Mouse (Mus musculus) brain, adult 10 weeks (tissue): ENCODE results near the gene Prr22. TPM values are rescaled to one million over a fixed set of nuclear protein-coding genes. Genes with fewer than 3 reads are reported as not detected.

Source experiments
- polyA plus RNA-seq: library from polyadenylated mRNA; stranded (reverse); fragments of 350-450 nt; fragmentation: Illumina TruSeq; extraction: RNeasy Lipid Tissue Mini Kit (QIAGEN cat#74804); gene quantifications from one replicate; pipeline ENCODE4 v1.2.3, GENCODE M21; 2015; ENCODE audit warnings: low read depth, low replicate concordance

The Prr22 gene
- polyA plus RNA-seq: 1.7 TPM

DNA sequence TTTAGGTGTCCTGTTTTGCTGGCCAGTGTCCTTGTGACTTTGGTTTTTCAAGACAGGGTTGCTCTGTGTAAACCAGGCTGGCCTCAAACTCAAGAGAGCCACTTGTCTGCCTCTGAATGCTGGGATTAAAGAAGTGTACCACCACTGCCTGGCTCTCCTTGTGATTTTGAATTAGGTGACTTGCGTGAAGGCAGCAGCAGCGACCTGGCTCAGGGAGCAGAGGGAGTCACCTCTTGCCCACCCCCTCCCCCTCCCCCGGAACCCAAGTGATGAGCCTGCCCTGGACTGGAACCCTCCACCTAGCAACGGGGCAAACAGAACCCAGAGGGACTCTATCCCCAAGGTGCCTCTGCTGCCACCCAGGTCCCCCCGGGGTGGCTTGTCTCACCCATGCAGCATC is at the start of gene Prr22:
Gene Prr22, plus strand, starts transcription at position 301 of the 400 bp plus-strand sequence.

DNA sequence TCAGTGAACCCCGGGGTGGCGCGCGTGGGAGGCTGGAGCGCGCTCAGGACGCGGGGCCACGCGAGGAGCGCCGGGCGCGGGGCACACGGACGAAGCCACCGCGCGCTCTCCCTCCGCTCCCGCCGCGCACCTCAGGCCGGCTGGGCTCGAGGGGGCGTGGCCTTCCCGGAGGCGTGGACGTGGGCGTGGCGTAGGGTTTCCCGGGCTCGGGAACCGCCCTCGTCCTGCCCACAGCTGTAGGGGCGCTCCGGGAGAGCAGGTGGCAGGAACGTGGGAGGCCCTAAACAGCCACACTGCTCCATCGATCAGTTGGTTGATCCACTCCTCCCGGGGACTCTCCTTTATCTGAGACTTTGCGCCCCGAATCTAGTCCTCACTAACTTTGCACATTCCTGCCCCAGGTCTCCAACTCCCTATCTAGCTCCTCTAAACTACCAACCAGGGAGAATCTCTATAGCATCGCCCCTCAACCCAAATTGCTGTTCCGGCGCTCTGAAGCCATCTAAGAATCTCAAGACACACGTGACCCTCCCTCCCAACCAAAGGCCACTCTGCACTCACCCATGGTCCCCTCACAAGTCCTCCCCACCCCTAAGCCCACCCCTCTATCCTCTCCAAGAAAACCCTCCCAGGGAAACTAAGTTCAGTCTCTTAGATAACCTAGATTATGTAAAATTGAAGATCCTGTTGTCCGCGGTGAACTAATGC is 12.5 kb upstream of the Prr22 start, which contains the start of gene Nrtn:
Gene Nrtn, minus strand, starts transcription at position 115 of the 708 bp plus-strand sequence.

DNA sequence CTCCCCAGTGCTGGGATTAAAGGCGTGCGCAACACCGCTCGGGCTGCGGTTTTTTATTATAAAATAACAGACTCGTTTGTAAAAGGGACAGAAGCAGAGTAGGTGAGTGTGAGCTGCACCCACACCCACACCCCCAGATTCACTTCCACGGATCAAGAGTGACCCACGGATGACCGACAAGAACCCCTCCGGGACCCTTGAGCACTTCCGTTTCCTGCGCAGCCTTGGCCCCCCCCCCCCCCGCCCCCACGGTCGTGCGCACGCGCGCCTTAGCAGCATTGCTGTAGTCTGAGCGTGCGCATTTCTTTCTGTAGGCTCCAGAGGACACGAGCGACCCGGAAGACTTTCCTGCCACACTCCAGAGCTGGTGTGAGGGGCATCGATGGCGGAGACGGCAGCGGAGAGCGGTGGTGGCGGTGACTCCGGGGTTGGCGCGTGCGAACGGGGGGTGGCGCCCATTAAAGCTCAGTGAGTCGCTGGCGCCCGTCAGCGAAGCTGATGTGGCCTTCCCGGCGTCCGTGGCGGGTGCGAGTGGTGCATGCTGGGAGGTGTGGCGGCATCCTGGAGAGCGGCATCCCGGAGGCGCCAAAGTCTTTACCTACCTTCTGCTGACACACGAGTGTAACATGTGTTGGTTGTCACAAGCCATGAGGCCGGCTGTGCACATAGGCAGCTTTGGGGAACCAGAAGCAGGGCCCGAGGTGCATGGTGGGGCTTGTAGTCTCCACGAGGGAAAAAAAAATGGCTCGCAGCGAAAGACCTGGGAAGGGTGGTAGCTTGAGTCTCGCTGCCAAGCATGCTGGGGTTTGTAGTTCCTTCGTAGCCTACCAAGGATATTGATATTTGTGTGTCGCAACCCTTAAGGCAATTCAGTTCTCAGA is 5.3 kb upstream of the Prr22 start, which contains the start of gene Dus3l:
Gene Dus3l, plus strand, starts transcription at position 284 of the 881 bp plus-strand sequence.

Other genes with a start within 250 kb of the Prr22 start
- 3.2 TPM for gene Gm20219, start 215.9 kb upstream of the Prr22 start, polyA plus RNA-seq
- gene Safb2, start 185.7 kb upstream of the Prr22 start, polyA plus RNA-seq: 64.6 TPM
- gene Safb, start 185.4 kb upstream of the Prr22 start, polyA plus RNA-seq: 74.2 TPM
- gene 2410015M20Rik, start 160.5 kb upstream of the Prr22 start, polyA plus RNA-seq: 214 TPM
- 1,130 TPM for gene Rpl36, start 156.8 kb upstream of the Prr22 start, polyA plus RNA-seq
- gene Lonp1, start 143.4 kb upstream of the Prr22 start, polyA plus RNA-seq: 49.1 TPM
- gene Catsperd, start 142.1 kb upstream of the Prr22 start, polyA plus RNA-seq: 0.77 TPM
- 75.1 TPM for gene Ranbp3, start 97.0 kb upstream of the Prr22 start, polyA plus RNA-seq
- 512 TPM for gene Ndufa11, start 52.5 kb upstream of the Prr22 start, polyA plus RNA-seq
- gene Vmac, start 52.2 kb upstream of the Prr22 start, polyA plus RNA-seq: 13.8 TPM
- 2.6 TPM for gene Nrtn, start 12.7 kb upstream of the Prr22 start, polyA plus RNA-seq
- gene Dus3l, start 5.5 kb upstream of the Prr22 start, polyA plus RNA-seq: 73.7 TPM
- 2.1 TPM for gene Rfx2, start 60.8 kb downstream of the Prr22 start, polyA plus RNA-seq
- gene Acsbg2, start 104.2 kb downstream of the Prr22 start, polyA plus RNA-seq: not detected
- gene 1700061G19Rik, start 105.2 kb downstream of the Prr22 start, polyA plus RNA-seq: 0.33 TPM
- gene Mllt1, start 165.2 kb downstream of the Prr22 start, polyA plus RNA-seq: 54.9 TPM
- gene Acer1, start 211.9 kb downstream of the Prr22 start, polyA plus RNA-seq: not detected
- gene Clpp, start 220.1 kb downstream of the Prr22 start, polyA plus RNA-seq: 109 TPM
- 39.4 TPM for gene Alkbh7, start 227.1 kb downstream of the Prr22 start, polyA plus RNA-seq
- gene Pspn, start 229.8 kb downstream of the Prr22 start, polyA plus RNA-seq: not detected
- gene Gtf2f1, start 241.0 kb downstream of the Prr22 start, polyA plus RNA-seq: 70.7 TPM
- not detected for gene Gm17949, start 241.2 kb downstream of the Prr22 start, polyA plus RNA-seq